Mouse (Mus musculus) heart, adult 2 months (tissue): ENCODE measurements around the gene Tns3. TPM values are rescaled to one million over a fixed set of nuclear protein-coding genes. Genes with fewer than 3 reads are reported as not detected.

Experiments
- DNase-seq, 2 experiments: peaks; one replicate each; pipeline ENCODE4 v3.0.0; 2021
- H3K27ac ChIP-seq: fragments of 200-600 bp; 2 replicates; pipeline ENCODE4 v1.8.1; 2022
- H3K27me3 ChIP-seq: fragments of 200-500 bp; 2 replicates; pipeline ENCODE4 v1.6.1; 2012; ENCODE audit warnings: mild to moderate bottlenecking, low read length, inconsistent platforms, mixed read lengths; ENCODE audit not compliant: control insufficient read depth, insufficient read depth
- H3K36me3 ChIP-seq: fragments of 200-500 bp; 2 replicates; pipeline ENCODE4 v1.6.1; 2012; ENCODE audit warnings: low read length, inconsistent platforms; ENCODE audit not compliant: control insufficient read depth, insufficient read depth
- H3K4me1 ChIP-seq: fragments of 200-500 bp; 2 replicates; pipeline ENCODE4 v1.6.1; 2011; ENCODE audit warnings: low read length; ENCODE audit not compliant: control insufficient read depth, insufficient read depth
- H3K4me3 ChIP-seq: fragments of 200-600 bp; 2 replicates; pipeline ENCODE4 v1.8.1; 2022
- H3K79me2 ChIP-seq: fragments of 200-500 bp; replicated peaks from 2 replicates; pipeline ENCODE4 v1.6.1; 2012; ENCODE audit warnings: mild to moderate bottlenecking, inconsistent platforms, low read length, moderate library complexity, mixed read lengths; ENCODE audit not compliant: control insufficient read depth, insufficient read depth
- H3K9ac ChIP-seq: fragments of 200-500 bp; 2 replicates; pipeline ENCODE4 v1.6.1; 2012; ENCODE audit warnings: low read depth, mild to moderate bottlenecking, control low read depth, inconsistent platforms, low read length, mixed read lengths
- CTCF ChIP-seq: fragments of 200-600 bp; IDR thresholded peaks from 2 replicates; pipeline ENCODE4 v1.8.1; 2022; ENCODE audit warnings: antibody characterized with exemption, mild to moderate bottlenecking, moderate library complexity
- EP300 ChIP-seq: fragments of 200-500 bp; IDR thresholded peaks from 2 replicates; pipeline ENCODE4 v1.6.1; 2011; ENCODE audit warnings: low read depth, low read length, control low read depth; ENCODE audit not compliant: insufficient read depth
- POLR2A ChIP-seq: fragments of 200-500 bp; IDR thresholded peaks from 2 replicates; pipeline ENCODE4 v1.6.1; 2011; ENCODE audit warnings: mild to moderate bottlenecking, low read depth, low read length, control low read depth; ENCODE audit not compliant: insufficient read depth
- WGBS: fragments of 180-500 bp; shearing (Covaris S2); methylation state at CpG from one replicate; pipeline ENCODE4 v1.1.7; 2018; 5-methylcytosine and 5-hydroxymethylcytosine counted together
- intact Hi-C: fragments of 180-260 bp; cut with DNase I; formaldehyde crosslinking; loops from one replicate; pipeline ENCODE4 v1.15.1; 2025
- polyA plus RNA-seq: library from polyadenylated mRNA; depleted of rRNA; stranded (reverse); fragments of >200 nt; gene quantifications from 2 replicates; pipeline ENCODE4 v1.2.3, GENCODE M21; 2012
- total RNA-seq, 2 experiments: library from RNA; stranded (reverse); gene quantifications; 2 replicates each; pipeline ENCODE4 v1.2.3; 2021

The Tns3 gene
- total and polyA plus RNA-seq, 3 experiments, result 14.8 to 23.9 (median 23.1) TPM

GRCm38 (mm10) chr11:8396329-8396728 is 268.0 kb downstream of the Tns3 start:
- Histone ChIP-seq H3K4me3 (no peak overlapping the region), H3K9ac (no peak overlapping the region), H3K4me1 (no peaks in the 10 kb centered on the region), H3K79me2 (no peaks in the 10 kb centered on the region), H3K27me3 (no peaks in the 10 kb centered on the region), H3K36me3 (no peaks in the 10 kb centered on the region), H3K27ac (no peak overlapping the region)
- WGBS, result 81% methylated on average over 7 of the region's 7 CpGs
- no peak for DNase-seq
- intact Hi-C loops, result no loop called here
- TF ChIP-seq EP300, result no peak
- TF ChIP-seq CTCF, result no peak
- TF ChIP-seq POLR2A, result no peak

- Histone ChIP-seq H3K27me3 (no peaks in the 10 kb centered on the region), H3K27ac (no peak overlapping the region), H3K79me2 (no peaks in the 10 kb centered on the region), H3K4me1 (no peaks in the 10 kb centered on the region), H3K4me3 (no peak overlapping the region), H3K36me3 (no peaks in the 10 kb centered on the region), H3K9ac (no peak overlapping the region)
- TF ChIP-seq POLR2A (no peak), EP300 (no peak), CTCF (no peak)
- DNase-seq, result no peak
- 60% methylated on average over 5 of the region's 5 CpGs for WGBS
- intact Hi-C loops, result no loop called here
Measured at GRCm38 (mm10) chr11:8391564-8391963, 272.8 kb downstream of the Tns3 start.

- Histone ChIP-seq H3K4me1 (no peaks in the 10 kb centered on the region), H3K4me3 (no peak overlapping the region), H3K27me3 (no peaks in the 10 kb centered on the region), H3K79me2 (no peaks in the 10 kb centered on the region), H3K9ac (no peak overlapping the region), H3K27ac (no peak overlapping the region), H3K36me3 (no peaks in the 10 kb centered on the region)
- WGBS, result 67% methylated on average over 7 of the region's 7 CpGs
- TF ChIP-seq EP300 (no peak), POLR2A (no peak), CTCF (no peak)
- DNase-seq, result peak in 1 of 2 experiments; percentile 18
- intact Hi-C loops, result no loop called here
Measured at GRCm38 (mm10) chr11:8385891-8386405, 278.4 kb downstream of the Tns3 start.
